Mouse (Mus musculus): ENCODE data around the gene Sema4f. TPM values are rescaled to one million over a fixed set of nuclear protein-coding genes. Genes with fewer than 3 reads are reported as not detected.
A peak's percentile ranks its signal among the peaks of the same experiment; 100 is the strongest.

Gene Sema4f
- polyA plus RNA-seq, 1 experiment from 2014 or later, result 2.1 TPM

DNA sequence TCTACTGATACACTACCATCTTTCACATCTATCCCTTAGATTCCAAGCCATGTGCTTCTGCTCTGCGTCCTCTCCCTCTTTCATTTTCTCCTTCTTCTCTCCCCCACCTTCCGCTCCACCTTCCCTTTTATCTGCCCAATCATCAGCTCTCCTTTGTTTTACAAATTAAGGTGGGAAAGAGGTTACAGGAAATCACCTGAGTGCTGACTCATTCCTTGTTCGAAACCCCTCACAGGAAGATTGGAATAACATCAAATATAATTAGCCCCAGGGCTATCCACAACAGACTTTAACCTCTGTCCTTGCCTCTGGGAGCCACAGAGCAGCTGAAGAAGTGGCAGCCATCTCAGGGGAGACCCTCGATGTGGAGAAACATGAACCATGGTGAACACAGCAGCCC, 53.7 kb downstream of the Sema4f start:
- Histone ChIP-seq H3K4me1 (peaks cover 7% of the 10 kb centered on the region), H3K4me2 (no peak overlapping the region), H3K9me3 (replicated peaks) (no peaks in the 10 kb centered on the region), H3K36me3 (no peaks in the 10 kb centered on the region), H3K4me3 (replicated peaks) (no peak overlapping the region), H3K27me3 (no peaks in the 10 kb centered on the region), H3K9ac (no peak overlapping the region), H3K27ac (no peak overlapping the region)
- WGBS, result 80% methylated on average over 4 of the region's 4 CpGs
- ATAC-seq (replicated peaks; ENCODE audit: low FRiP score), result no peak

DNA sequence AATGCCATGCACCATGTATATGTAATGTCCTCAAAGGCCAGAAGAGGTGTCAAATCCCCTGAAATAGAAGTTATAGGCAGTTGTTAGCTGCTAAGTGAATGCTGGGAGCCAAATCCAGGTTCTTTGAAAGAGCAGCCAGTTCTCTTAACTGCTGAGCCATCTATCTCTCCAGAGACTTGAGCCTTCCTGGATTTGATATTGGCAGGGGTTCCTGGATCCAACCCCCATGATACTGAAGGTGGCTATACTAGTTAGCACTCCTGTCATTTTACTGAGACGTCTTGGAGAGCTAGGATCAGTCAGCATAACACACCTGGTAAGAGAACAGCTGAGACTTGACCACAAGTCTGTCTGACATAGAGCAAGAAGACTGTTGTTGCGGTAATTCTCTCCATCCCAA, 54.1 kb downstream of the Sema4f start:
- Histone ChIP-seq H3K9me3 (replicated peaks) (no peaks in the 10 kb centered on the region), H3K27me3 (no peaks in the 10 kb centered on the region), H3K9ac (no peak overlapping the region), H3K36me3 (no peaks in the 10 kb centered on the region), H3K4me1 (peaks cover 7% of the 10 kb centered on the region), H3K4me2 (no peak overlapping the region), H3K4me3 (replicated peaks) (no peak overlapping the region), H3K27ac (no peak overlapping the region)
- no peak for ATAC-seq (replicated peaks; ENCODE audit: low FRiP score)
- 90% methylated on average over 2 of the region's 2 CpGs for WGBS

DNA sequence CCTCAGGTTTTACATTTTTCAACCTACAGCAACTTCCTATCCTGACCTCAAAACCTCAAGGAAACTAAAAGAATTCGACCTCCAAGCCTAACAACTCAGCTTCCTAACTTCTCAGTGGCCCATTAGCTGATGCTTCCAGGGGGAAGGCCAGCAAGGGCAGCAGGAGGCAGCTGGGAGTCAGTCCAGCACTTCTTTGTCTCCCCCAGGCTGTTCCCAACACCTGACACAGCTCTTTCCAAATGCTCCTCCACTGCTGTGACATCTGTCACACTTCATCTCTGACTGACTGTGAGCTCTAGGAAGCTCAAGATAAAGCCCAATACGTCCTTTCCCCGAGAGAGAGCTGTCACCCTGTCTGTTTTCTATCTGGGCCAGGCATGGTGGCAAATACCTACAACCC, 55.0 kb downstream of the Sema4f start:
- Histone ChIP-seq H3K9me3 (replicated peaks) (no peaks in the 10 kb centered on the region), H3K36me3 (no peaks in the 10 kb centered on the region), H3K4me2 (no peak overlapping the region), H3K27ac (no peak overlapping the region), H3K27me3 (no peaks in the 10 kb centered on the region), H3K9ac (no peak overlapping the region), H3K4me1 (peaks cover 7% of the 10 kb centered on the region), H3K4me3 (replicated peaks) (no peak overlapping the region)
- WGBS, result 62% methylated on average over 3 of the region's 3 CpGs
- no peak for ATAC-seq (replicated peaks; ENCODE audit: low FRiP score)

DNA sequence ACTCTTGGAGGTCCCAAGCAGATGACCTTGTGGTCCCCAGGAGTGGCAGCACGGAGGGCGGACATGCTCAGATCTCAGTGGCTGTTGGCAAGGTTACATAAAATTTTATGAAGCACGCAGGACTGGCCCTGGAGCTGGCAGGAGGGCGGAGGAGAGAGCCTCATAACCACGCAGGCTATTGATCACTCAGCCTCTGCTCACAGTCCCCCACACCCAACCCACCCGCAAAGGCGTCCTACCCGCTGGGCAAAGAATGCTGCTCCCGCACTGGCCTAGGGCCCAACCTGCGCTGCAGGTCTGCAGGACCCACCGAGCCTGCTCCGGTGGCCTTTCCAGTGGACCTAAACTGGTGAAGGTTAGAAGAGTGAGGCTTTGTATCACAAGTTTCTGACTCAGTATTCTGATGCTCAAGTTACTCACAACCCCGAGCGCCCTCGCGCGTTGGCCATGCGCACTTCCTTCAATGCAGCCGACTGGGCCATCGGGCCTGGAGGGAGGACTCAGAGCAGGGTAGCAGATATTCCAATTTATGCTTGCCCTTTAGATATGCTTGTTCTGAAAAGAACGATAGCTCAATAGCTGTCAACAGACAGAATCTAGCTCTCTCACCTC, 58.0 kb downstream of the Sema4f start:
- H3K27me3 ChIP-seq, result no peaks in the 10 kb centered on the region
- peaks cover 7% of the 10 kb centered on the region for H3K4me1 ChIP-seq
- no peak overlapping the region for H3K27ac ChIP-seq
- 33% methylated on average over 21 of the region's 21 CpGs for WGBS
- no peak overlapping the region for H3K9ac ChIP-seq
- H3K4me2 ChIP-seq, result peak overlapping the region; percentile 50
- ATAC-seq (replicated peaks; ENCODE audit: low FRiP score), result peak; percentile 63
- H3K36me3 ChIP-seq, result no peaks in the 10 kb centered on the region
- 0 out of 2 replicates have a peak overlapping the region, but pooled peaks have one; percentile 17 for H3K4me3 ChIP-seq (replicated peaks)
- no peaks in the 10 kb centered on the region for H3K9me3 ChIP-seq (replicated peaks)

DNA sequence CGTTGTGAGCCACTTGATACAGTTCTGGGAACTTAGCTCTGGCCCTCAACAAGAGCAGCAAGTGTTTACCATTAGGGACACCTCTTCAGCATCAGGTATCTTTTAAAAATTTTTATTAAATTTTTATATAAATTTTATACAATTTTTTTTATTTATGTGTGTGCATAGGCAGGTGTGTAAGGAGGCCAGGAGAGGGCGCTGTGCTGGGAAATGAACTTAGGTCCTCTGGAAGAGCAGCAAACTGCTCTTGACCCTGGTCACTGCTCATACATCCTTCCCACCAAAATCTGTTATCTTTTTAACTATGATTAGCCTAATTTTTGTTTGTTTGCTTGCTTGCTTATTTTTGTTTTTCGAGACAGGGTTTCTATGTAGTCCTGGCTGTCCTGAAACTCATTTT, 58.8 kb downstream of the Sema4f start:
- Histone ChIP-seq H3K36me3 (no peaks in the 10 kb centered on the region), H3K27me3 (no peaks in the 10 kb centered on the region), H3K4me1 (peaks cover 7% of the 10 kb centered on the region), H3K4me2 (no peak overlapping the region), H3K4me3 (replicated peaks) (no peak overlapping the region), H3K27ac (no peak overlapping the region), H3K9ac (no peak overlapping the region), H3K9me3 (replicated peaks) (no peaks in the 10 kb centered on the region)
- 82% methylated on average over 3 of the region's 3 CpGs for WGBS
- ATAC-seq (replicated peaks; ENCODE audit: low FRiP score), result no peak

DNA sequence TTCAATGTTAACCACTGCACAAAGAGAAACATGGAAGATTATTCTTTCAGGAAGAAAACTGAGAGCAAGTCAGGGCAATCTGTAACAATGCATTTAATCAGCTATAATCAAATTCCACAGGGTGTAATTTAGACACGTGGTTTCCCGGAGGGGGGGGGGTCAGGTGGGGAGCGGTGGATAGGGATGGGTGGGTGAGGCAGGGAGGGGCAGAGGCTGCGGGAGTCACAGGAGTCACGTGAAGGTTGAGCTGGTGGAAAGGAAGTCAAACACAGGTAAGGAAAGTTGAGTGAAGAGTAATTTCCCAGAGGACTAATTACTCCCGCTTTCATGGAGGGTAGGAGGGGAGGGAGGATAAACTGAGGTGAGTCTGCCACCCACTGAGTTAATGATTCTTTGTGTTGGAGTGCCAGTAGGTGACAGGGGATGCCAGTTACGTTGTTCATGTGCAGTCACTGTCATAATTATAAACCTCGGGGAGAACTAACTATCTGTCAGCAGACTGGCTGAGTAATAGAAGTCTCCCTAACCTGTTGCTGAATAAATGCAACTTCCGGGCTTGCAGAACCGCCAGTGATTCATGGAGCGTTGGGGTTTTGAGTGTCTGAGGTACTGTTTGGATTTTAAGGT, 60.0 kb downstream of the Sema4f start:
- ATAC-seq (replicated peaks; ENCODE audit: low FRiP score), result no peak
- H3K4me2 ChIP-seq, result peak overlapping the region; percentile 5
- 31% methylated on average over 11 of the region's 11 CpGs for WGBS
- no peak overlapping the region for H3K27ac ChIP-seq
- no peak overlapping the region for H3K4me3 ChIP-seq (replicated peaks)
- H3K36me3 ChIP-seq, result no peaks in the 10 kb centered on the region
- H3K9me3 ChIP-seq (replicated peaks), result no peaks in the 10 kb centered on the region
- no peak overlapping the region for H3K9ac ChIP-seq
- H3K27me3 ChIP-seq, result no peaks in the 10 kb centered on the region
- H3K4me1 ChIP-seq, result peaks cover 7% of the 10 kb centered on the region

DNA sequence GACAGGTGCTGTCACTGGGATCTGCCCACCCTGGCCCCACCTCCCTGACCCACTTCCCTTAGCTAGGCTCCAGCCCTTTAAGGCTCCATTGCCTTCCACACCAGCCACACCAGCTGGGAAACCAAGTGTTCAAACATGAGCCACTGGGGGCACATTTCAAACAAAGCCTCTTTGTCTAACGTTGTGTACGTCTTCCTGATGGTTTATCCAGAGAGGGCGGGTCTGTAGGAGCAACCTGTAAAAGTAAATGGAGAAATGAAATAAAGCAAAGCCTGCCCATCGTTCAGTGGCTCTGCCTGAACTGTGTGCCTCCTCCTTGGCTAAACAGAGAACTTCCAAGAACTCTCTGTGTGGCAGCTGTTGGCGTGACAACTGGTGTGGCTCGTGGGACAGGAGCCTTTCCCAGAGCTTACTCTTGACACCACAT, 64.0 kb downstream of the Sema4f start:
- WGBS, result 52% methylated on average over 6 of the region's 6 CpGs
- Histone ChIP-seq H3K27ac (no peak overlapping the region), H3K36me3 (no peaks in the 10 kb centered on the region), H3K27me3 (no peaks in the 10 kb centered on the region), H3K9ac (no peak overlapping the region), H3K4me2 (no peak overlapping the region), H3K4me3 (replicated peaks) (no peak overlapping the region), H3K9me3 (replicated peaks) (no peaks in the 10 kb centered on the region), H3K4me1 (peaks cover 6% of the 10 kb centered on the region)
- no peak for ATAC-seq (replicated peaks; ENCODE audit: low FRiP score)

DNA sequence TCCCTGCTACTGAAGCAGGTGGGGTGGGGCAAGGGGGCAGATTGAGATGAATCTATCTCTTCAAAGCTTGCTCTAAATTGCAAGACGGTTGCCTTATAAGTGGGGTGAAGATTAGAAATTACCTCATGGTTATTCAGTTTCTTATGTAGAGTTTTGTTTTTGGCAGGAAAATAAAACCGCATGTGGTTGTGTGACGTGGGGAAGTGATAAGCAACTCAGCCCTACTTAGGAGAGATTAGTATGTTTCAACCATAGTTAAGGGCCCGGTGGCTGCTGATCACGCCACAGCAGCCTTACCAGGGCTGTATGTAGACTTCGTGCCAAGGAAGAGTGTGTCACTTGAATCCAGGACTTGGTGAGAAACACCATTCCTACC, 67.2 kb downstream of the Sema4f start:
- Histone ChIP-seq H3K4me3 (replicated peaks) (no peak overlapping the region), H3K9me3 (replicated peaks) (no peaks in the 10 kb centered on the region), H3K36me3 (no peaks in the 10 kb centered on the region), H3K27me3 (no peaks in the 10 kb centered on the region), H3K4me2 (no peak overlapping the region), H3K4me1 (peaks cover 6% of the 10 kb centered on the region), H3K27ac (peak overlapping the region; percentile 41; the same call in 1 of the 2 replicates), H3K9ac (no peak overlapping the region)
- ATAC-seq (replicated peaks; ENCODE audit: low FRiP score), result no peak
- 84% methylated on average over 6 of the region's 6 CpGs for WGBS

DNA sequence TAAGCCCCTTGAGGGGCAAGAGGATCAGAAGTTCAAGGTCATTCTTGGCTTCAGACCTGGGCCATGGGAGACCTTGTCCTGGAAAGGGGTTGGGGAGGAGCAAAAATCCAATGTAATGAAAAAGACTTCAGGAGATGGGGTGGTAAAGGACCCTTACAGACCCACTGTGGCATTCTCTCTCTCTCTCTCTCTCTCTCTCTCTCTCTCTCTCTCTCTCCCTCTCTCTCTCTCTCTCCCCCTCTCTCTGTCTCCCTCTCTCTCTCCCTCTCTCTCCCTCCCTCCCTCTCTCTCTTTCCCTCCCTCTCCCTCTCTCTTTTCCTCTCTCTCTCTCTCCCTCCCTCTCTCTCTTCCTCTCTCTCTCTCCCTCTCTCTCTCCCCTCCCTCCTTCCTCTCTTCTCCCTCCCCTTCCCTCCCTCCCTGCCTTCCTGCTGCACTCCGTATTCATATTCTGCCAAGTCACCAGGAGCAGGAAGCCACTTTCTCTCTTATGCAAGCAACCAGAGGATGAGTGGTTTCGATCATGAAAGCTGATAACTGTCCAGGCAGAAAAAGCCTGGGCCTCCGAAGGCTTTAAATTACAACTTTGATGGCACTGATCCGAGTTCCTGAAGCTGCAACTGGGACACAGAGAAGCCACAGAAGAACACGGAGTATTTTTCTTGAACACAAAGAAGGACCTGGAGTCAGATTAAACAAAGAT, 67.8 kb downstream of the Sema4f start:
- Histone ChIP-seq H3K4me2 (no peak overlapping the region), H3K9ac (no peak overlapping the region), H3K9me3 (replicated peaks) (no peaks in the 10 kb centered on the region), H3K27me3 (no peaks in the 10 kb centered on the region), H3K4me1 (peaks cover 6% of the 10 kb centered on the region), H3K27ac (peak overlapping the region; percentile 41; the same call in 1 of the 2 replicates), H3K36me3 (no peaks in the 10 kb centered on the region), H3K4me3 (replicated peaks) (no peak overlapping the region)
- no peak for ATAC-seq (replicated peaks; ENCODE audit: low FRiP score)
- 4% methylated on average over 5 of the region's 5 CpGs for WGBS

DNA sequence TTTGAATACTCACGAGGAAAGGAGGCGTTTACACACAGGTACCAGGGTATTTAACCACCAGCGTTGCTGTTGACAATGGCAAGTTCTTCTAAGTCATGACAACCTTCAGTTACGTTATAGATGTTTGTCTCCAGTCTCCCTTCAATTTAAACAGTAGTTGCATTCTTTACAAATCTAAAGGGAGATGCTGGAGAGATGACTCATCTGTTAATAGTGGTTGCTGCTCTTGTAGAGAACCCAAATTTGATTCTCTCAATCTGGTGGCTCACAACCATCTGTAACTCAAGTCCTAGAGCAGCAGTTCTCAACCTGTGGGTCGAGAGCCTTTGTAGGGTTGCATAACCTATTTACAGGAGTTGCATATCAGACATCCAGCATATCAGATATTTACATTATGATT, 71.1 kb downstream of the Sema4f start:
- H3K4me3 ChIP-seq (replicated peaks), result no peak overlapping the region
- no peak for ATAC-seq (replicated peaks; ENCODE audit: low FRiP score)
- 82% methylated on average over 5 of the region's 5 CpGs for WGBS
- H3K9me3 ChIP-seq (replicated peaks), result no peaks in the 10 kb centered on the region
- no peak overlapping the region for H3K9ac ChIP-seq
- H3K36me3 ChIP-seq, result no peaks in the 10 kb centered on the region
- peaks cover 6% of the 10 kb centered on the region for H3K4me1 ChIP-seq
- no peaks in the 10 kb centered on the region for H3K27me3 ChIP-seq
- H3K27ac ChIP-seq, result no peak overlapping the region
- H3K4me2 ChIP-seq, result no peak overlapping the region

DNA sequence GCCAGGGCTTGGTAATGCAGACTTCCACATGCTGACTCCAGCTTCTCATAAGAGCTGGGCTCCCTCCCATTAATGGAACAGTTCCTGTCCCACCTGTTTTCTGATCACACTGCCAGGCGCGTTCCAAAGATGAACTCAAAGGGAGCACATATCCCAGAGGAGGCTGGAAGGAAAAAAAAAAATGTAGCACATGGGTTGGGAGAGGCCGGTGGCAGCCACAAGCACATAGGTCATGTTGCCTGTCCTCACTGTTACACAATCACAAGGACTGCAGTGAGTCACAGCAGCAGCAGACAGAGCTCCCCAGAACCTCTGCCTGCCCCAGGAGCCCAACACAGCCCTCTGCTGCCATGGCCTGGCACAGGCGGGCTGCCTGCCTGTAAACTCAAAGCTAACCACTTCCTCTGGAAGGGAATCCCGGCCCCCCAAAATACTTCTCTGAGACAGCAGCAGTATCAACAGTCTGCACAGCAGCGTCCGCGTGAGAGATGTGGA, 76.1 kb downstream of the Sema4f start:
- Histone ChIP-seq H3K4me3 (replicated peaks) (no peak overlapping the region), H3K27ac (no peak overlapping the region)
- no peak for ATAC-seq (replicated peaks; ENCODE audit: low FRiP score)

DNA sequence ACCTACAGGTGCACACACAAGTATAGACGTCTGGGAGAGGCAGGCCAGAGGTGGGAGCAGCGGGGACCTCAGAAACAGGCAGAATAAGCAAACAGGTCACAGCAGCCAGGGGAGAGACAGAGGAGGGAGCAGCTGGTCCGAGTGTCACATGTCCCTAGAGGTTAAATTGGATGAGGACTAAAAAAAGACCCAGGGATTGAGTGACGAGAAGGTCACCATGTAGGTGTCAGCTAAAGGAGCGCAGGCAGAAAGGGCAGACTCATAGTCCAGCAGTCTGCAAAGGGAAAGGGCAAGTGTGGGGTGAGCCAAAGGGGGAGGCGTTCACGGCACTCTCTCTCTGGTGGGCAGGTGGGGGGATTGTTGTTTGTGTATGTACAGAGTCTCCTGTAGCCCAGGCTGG, 77.1 kb downstream of the Sema4f start:
- H3K9me3 ChIP-seq (replicated peaks), result no peaks in the 10 kb centered on the region
- H3K9ac ChIP-seq, result no peak overlapping the region
- no peak overlapping the region for H3K4me2 ChIP-seq
- no peaks in the 10 kb centered on the region for H3K27me3 ChIP-seq
- H3K36me3 ChIP-seq, result no peaks in the 10 kb centered on the region
- H3K4me3 ChIP-seq (replicated peaks), result no peak overlapping the region
- 38% methylated on average over 7 of the region's 7 CpGs for WGBS
- ATAC-seq (replicated peaks; ENCODE audit: low FRiP score), result peak; percentile 60; the same call in 1 of the 2 replicates
- H3K27ac ChIP-seq, result no peak overlapping the region
- peaks cover 16% of the 10 kb centered on the region for H3K4me1 ChIP-seq

More for the DNA sequence above, 76.1 kb downstream of the Sema4f start:
- Histone ChIP-seq H3K4me2 (no peak overlapping the region), H3K4me1 (peaks cover 16% of the 10 kb centered on the region), H3K9ac (no peak overlapping the region), H3K36me3 (no peaks in the 10 kb centered on the region), H3K9me3 (replicated peaks) (no peaks in the 10 kb centered on the region), H3K27me3 (no peaks in the 10 kb centered on the region)
- WGBS, result 77% methylated on average over 8 of the region's 8 CpGs

All from kidney, embryonic 15.5 days (tissue).